Mouse (Mus musculus) liver, adult 2 months (tissue): ENCODE measurements around the gene Gm49510.

Experiments
- CTCF ChIP-seq: fragments of 200-500 bp; IDR thresholded peaks from 2 replicates; pipeline ENCODE4 v1.5.1; 2011; ENCODE audit warnings: low read depth, low read length, control low read depth
- POLR2A ChIP-seq: fragments of 200-500 bp; IDR thresholded peaks from 2 replicates; pipeline ENCODE4 v1.6.1; 2011; ENCODE audit warnings: low read length, control low read depth; ENCODE audit not compliant: insufficient read depth; ENCODE audit errors: extremely low read depth

- TF ChIP-seq POLR2A (no peak), CTCF (no peak)
Observed at GRCm38 (mm10) chr15:78868398-78868797, 31.1 kb upstream of the Gm49510 start.
